Mouse (Mus musculus): ENCODE measurements around the gene Acvr1c. TPM values are rescaled to one million over a fixed set of nuclear protein-coding genes. Genes with fewer than 3 reads are reported as not detected.

Gene Acvr1c
- polyA plus RNA-seq, 1 experiment: 1.4 TPM

- Histone ChIP-seq H3K4me1 (ENCODE audit: control insufficient read depth, insufficient read depth, low read length) (no peaks in the 10 kb centered on the region), H3K36me3 (ENCODE audit: control insufficient read depth, insufficient read depth, low read length) (no peaks in the 10 kb centered on the region), H3K27ac (ENCODE audit: control insufficient read depth, insufficient read depth, low read depth, low read length) (no peak overlapping the region), H3K27me3 (ENCODE audit: control insufficient read depth, insufficient read depth, low read length) (no peaks in the 10 kb centered on the region), H3K4me3 (ENCODE audit: control insufficient read depth, low read depth, low read length) (no peak overlapping the region)
- TF ChIP-seq POLR2A (IDR thresholded peaks at IDR 0.05; ENCODE audit: control insufficient read depth, low read depth, low read length) (no peak), CTCF (IDR thresholded peaks at IDR 0.05; ENCODE audit: control insufficient read depth, insufficient read depth, insufficient replicate concordance, low read depth, low read length) (peak; percentile 60; the same call in 1 of the 2 replicates)
Observed at GRCm38 (mm10) chr2:58282259-58282910, 75.3 kb downstream of the Acvr1c start.

GRCm38 (mm10) chr2:58281046-58281445 lies 76.6 kb downstream of the Acvr1c start:
- no peak overlapping the region for H3K4me3 ChIP-seq (ENCODE audit: control insufficient read depth, low read depth, low read length)
- TF ChIP-seq POLR2A (IDR thresholded peaks at IDR 0.05; ENCODE audit: control insufficient read depth, low read depth, low read length): no peak
- no peak for TF ChIP-seq CTCF (IDR thresholded peaks at IDR 0.05; ENCODE audit: control insufficient read depth, insufficient read depth, insufficient replicate concordance, low read depth, low read length)
- H3K27me3 ChIP-seq (ENCODE audit: control insufficient read depth, insufficient read depth, low read length): no peaks in the 10 kb centered on the region
- no peak overlapping the region for H3K27ac ChIP-seq (ENCODE audit: control insufficient read depth, insufficient read depth, low read depth, low read length)
- H3K36me3 ChIP-seq (ENCODE audit: control insufficient read depth, insufficient read depth, low read length): no peaks in the 10 kb centered on the region
- H3K4me1 ChIP-seq (ENCODE audit: control insufficient read depth, insufficient read depth, low read length): 0 out of 2 replicates have a peak, but pooled peaks cover 2% of the 10 kb centered on the region

- Histone ChIP-seq H3K4me3 (ENCODE audit: control insufficient read depth, low read depth, low read length) (no peak overlapping the region), H3K36me3 (ENCODE audit: control insufficient read depth, insufficient read depth, low read length) (no peaks in the 10 kb centered on the region), H3K27me3 (ENCODE audit: control insufficient read depth, insufficient read depth, low read length) (no peaks in the 10 kb centered on the region), H3K27ac (ENCODE audit: control insufficient read depth, insufficient read depth, low read depth, low read length) (no peak overlapping the region), H3K4me1 (ENCODE audit: control insufficient read depth, insufficient read depth, low read length) (peaks cover 4% of the 10 kb centered on the region; the same call in 1 of the 2 replicates)
- no peak for TF ChIP-seq CTCF (IDR thresholded peaks at IDR 0.05; ENCODE audit: control insufficient read depth, insufficient read depth, insufficient replicate concordance, low read depth, low read length)
- no peak for TF ChIP-seq POLR2A (IDR thresholded peaks at IDR 0.05; ENCODE audit: control insufficient read depth, low read depth, low read length)
Observed at GRCm38 (mm10) chr2:58279163-58279562, 78.5 kb downstream of the Acvr1c start.

- H3K4me1 ChIP-seq (ENCODE audit: control insufficient read depth, insufficient read depth, low read length): peaks cover 4% of the 10 kb centered on the region; the same call in 1 of the 2 replicates
- H3K36me3 ChIP-seq (ENCODE audit: control insufficient read depth, insufficient read depth, low read length): no peaks in the 10 kb centered on the region
- TF ChIP-seq CTCF (IDR thresholded peaks at IDR 0.05; ENCODE audit: control insufficient read depth, insufficient read depth, insufficient replicate concordance, low read depth, low read length): no peak
- TF ChIP-seq POLR2A (IDR thresholded peaks at IDR 0.05; ENCODE audit: control insufficient read depth, low read depth, low read length): no peak
- H3K4me3 ChIP-seq (ENCODE audit: control insufficient read depth, low read depth, low read length): no peak overlapping the region
- H3K27me3 ChIP-seq (ENCODE audit: control insufficient read depth, insufficient read depth, low read length): no peaks in the 10 kb centered on the region
- no peak overlapping the region for H3K27ac ChIP-seq (ENCODE audit: control insufficient read depth, insufficient read depth, low read depth, low read length)
Observed at GRCm38 (mm10) chr2:58276454-58276853, 81.2 kb downstream of the Acvr1c start.

- Histone ChIP-seq H3K27me3 (ENCODE audit: control insufficient read depth, insufficient read depth, low read length) (no peaks in the 10 kb centered on the region), H3K36me3 (ENCODE audit: control insufficient read depth, insufficient read depth, low read length) (no peaks in the 10 kb centered on the region), H3K27ac (ENCODE audit: control insufficient read depth, insufficient read depth, low read depth, low read length) (no peak overlapping the region), H3K4me1 (ENCODE audit: control insufficient read depth, insufficient read depth, low read length) (no peaks in the 10 kb centered on the region), H3K4me3 (ENCODE audit: control insufficient read depth, low read depth, low read length) (no peak overlapping the region)
- TF ChIP-seq POLR2A (IDR thresholded peaks at IDR 0.05; ENCODE audit: control insufficient read depth, low read depth, low read length): no peak
- no peak for TF ChIP-seq CTCF (IDR thresholded peaks at IDR 0.05; ENCODE audit: control insufficient read depth, insufficient read depth, insufficient replicate concordance, low read depth, low read length)
Observed at GRCm38 (mm10) chr2:58240639-58241038, 117.1 kb downstream of the Acvr1c start.

GRCm38 (mm10) chr2:58237487-58237886 lies 120.2 kb downstream of the Acvr1c start:
- Histone ChIP-seq H3K27me3 (ENCODE audit: control insufficient read depth, insufficient read depth, low read length) (no peaks in the 10 kb centered on the region), H3K4me1 (ENCODE audit: control insufficient read depth, insufficient read depth, low read length) (no peaks in the 10 kb centered on the region), H3K27ac (ENCODE audit: control insufficient read depth, insufficient read depth, low read depth, low read length) (no peak overlapping the region), H3K36me3 (ENCODE audit: control insufficient read depth, insufficient read depth, low read length) (no peaks in the 10 kb centered on the region), H3K4me3 (ENCODE audit: control insufficient read depth, low read depth, low read length) (no peak overlapping the region)
- TF ChIP-seq CTCF (IDR thresholded peaks at IDR 0.05; ENCODE audit: control insufficient read depth, insufficient read depth, insufficient replicate concordance, low read depth, low read length) (no peak), POLR2A (IDR thresholded peaks at IDR 0.05; ENCODE audit: control insufficient read depth, low read depth, low read length) (no peak)

Other genes with a start within 250 kb of the Acvr1c start
- 6.3 and 8.7 TPM in 2 replicates for gene Cytip, start 162.4 kb downstream of the Acvr1c start, polyA plus RNA-seq (2012; rRNA removed)
- 0.15 TPM in 1 of 2 replicates, not detected in the other for gene Gm17409, start 112.2 kb upstream of the Acvr1c start, polyA plus RNA-seq (2012; rRNA removed)
- 2.0 and 2.3 TPM in 2 replicates for gene Acvr1, start 209.3 kb upstream of the Acvr1c start, polyA plus RNA-seq (2012; rRNA removed)
- 6.6 and 7.0 TPM in 2 replicates for gene Upp2, start 209.4 kb upstream of the Acvr1c start, polyA plus RNA-seq (2012; rRNA removed)

Data from testis, adult 2 months (tissue).